In genomic region chr10:17726373-17726720, GRCm38 (mm10) we compare ENCODE assay signal across 8 mouse cellular contexts. TPM values are rescaled to one million over a fixed set of nuclear protein-coding genes. Genes with fewer than 3 reads are reported as not detected.
A peak's percentile ranks its signal among the peaks of the same experiment; 100 is the strongest.
DNase-seq lines count a peak whose midpoint lies in the region; ATAC-seq and TF ChIP-seq lines count a peak whose summit lies in the region.

No protein-coding gene starts in this region.

- no peak overlapping the region for H3K9ac ChIP-seq in heart, embryonic 11.5 days (ENCODE audit: low read depth, low read length)
- 0 out of 2 replicates have a peak overlapping the region, but pooled peaks have one; percentile 0 for H3K9ac ChIP-seq in neural tube, embryonic 14.5 days (replicated peaks; ENCODE audit: low read depth, low read length)

- TF ChIP-seq CTCF in brain, embryonic 14.5 days (IDR thresholded peaks at IDR 0.05; ENCODE audit: borderline replicate concordance, extremely low read depth, insufficient read depth, insufficient read length), result 0 out of 2 replicates have a peak, but pooled peaks have one; percentile 4

- H3K4me1 ChIP-seq in heart, embryonic 11.5 days (ENCODE audit: control insufficient read depth, insufficient read depth, low read length), result peaks cover 16% of the 10 kb centered on the region
- peaks cover 21% of the 10 kb centered on the region; the same call in 1 of the 2 replicates for H3K4me1 ChIP-seq in neural tube, embryonic 14.5 days (ENCODE audit: control insufficient read depth, insufficient read depth, low read length)

- intact Hi-C loops in heart, postnatal 14 days (cut with DNase I), result loop anchor here (10.0 kb wide), 3 partner anchors 362 to 942 kb away; no protein-coding TSS in a partner anchor

- H3K9me3 ChIP-seq in heart, embryonic 11.5 days (replicated peaks; ENCODE audit: control insufficient read depth, low read length), result no peaks in the 10 kb centered on the region
- H3K9me3 ChIP-seq in neural tube, embryonic 14.5 days (ENCODE audit: control insufficient read depth, low read length), result no peaks in the 10 kb centered on the region

- H3K27ac ChIP-seq in heart, embryonic 11.5 days (ENCODE audit: low read depth, low read length), result no peak overlapping the region
- H3K27ac ChIP-seq in neural tube, embryonic 14.5 days (ENCODE audit: low read depth, low read length), result no peak overlapping the region

- TF ChIP-seq POLR2A in brain, embryonic 14.5 days (IDR thresholded peaks at IDR 0.05; ENCODE audit: borderline replicate concordance, extremely low read depth, insufficient read depth, insufficient read length, poor library complexity, severe bottlenecking), result no peak

- H3K36me3 ChIP-seq in heart, embryonic 11.5 days (ENCODE audit: control insufficient read depth, insufficient read depth, low read length), result no peaks in the 10 kb centered on the region
- H3K36me3 ChIP-seq in neural tube, embryonic 14.5 days (ENCODE audit: control insufficient read depth, insufficient read depth, low read length), result no peaks in the 10 kb centered on the region

- no peak overlapping the region for H3K4me3 ChIP-seq in heart, embryonic 11.5 days (ENCODE audit: low read depth, low read length)
- H3K4me3 ChIP-seq in neural tube, embryonic 14.5 days (ENCODE audit: low read depth, low read length), result peak overlapping the region; percentile 94

- WGBS in heart, embryonic 11.5 days (ENCODE audit: insufficient replicate concordance), result 50% methylated on average over 2 of the region's 2 CpGs
- 57% methylated on average over 2 of the region's 2 CpGs for WGBS in neural tube, embryonic 14.5 days

- DNase-seq in heart, adult 18-20 months, result peak; percentile 7 to 47
- no peak for DNase-seq in heart, postnatal 14 days
- no peak for DNase-seq in brain, embryonic 14.5 days (ENCODE audit: low read depth)
- DNase-seq in kidney, postnatal 25 days, result peak; percentile 12 to 33

- ATAC-seq in heart, embryonic 11.5 days (replicated peaks; ENCODE audit: insufficient number of reproducible peaks, low FRiP score, low TSS enrichment), result no peak
- no peak for ATAC-seq in neural tube, embryonic 14.5 days (ENCODE audit: low read depth)
- no peak for ATAC-seq in megakaryocyte-erythroid progenitor cell, adult 5-6 weeks (replicated peaks; ENCODE audit: low FRiP score, low TSS enrichment, poor library complexity, severe bottlenecking)
- no peak for ATAC-seq in CD4-positive, CD25-positive, alpha-beta regulatory T cell, adult 4 months

- no peaks in the 10 kb centered on the region for H3K27me3 ChIP-seq in heart, embryonic 11.5 days (ENCODE audit: control insufficient read depth, insufficient read depth, low read length)
- H3K27me3 ChIP-seq in neural tube, embryonic 14.5 days (ENCODE audit: control insufficient read depth, insufficient read depth, low read length), result no peaks in the 10 kb centered on the region

- peak overlapping the region; percentile 73 for H3K4me2 ChIP-seq in heart, embryonic 11.5 days
- peak overlapping the region; percentile 62 for H3K4me2 ChIP-seq in neural tube, embryonic 14.5 days (ENCODE audit: low read depth, low read length)

RNA-seq across cellular contexts. Expression of gene Cited2, which starts 3.3 kb away (rescaled TPM):
- 10 to 100 TPM; 41.5 to 55.5 TPM for total RNA-seq in heart, adult 18-20 months (2021)
- total RNA-seq in heart, postnatal 14 days (2021), result 10 to 100 TPM; 34.2 to 39.6 TPM
- polyA plus RNA-seq in brain, embryonic 14.5 days (2012; rRNA removed), result 105 and 113 TPM in 2 replicates
- polyA plus RNA-seq in heart, embryonic 11.5 days (2014; fragmentation: Nextera tagmentation; extraction: Ambion mirVana), result 35.4 and 42.6 TPM in 2 replicates
- 75.1 and 89.7 TPM in 2 replicates for polyA plus RNA-seq in neural tube, embryonic 14.5 days (2014; fragmentation: Nextera tagmentation; extraction: Ambion mirVana)
- total RNA-seq in megakaryocyte-erythroid progenitor cell, adult 5-6 weeks (2014; fragmentation: Nextera tagmentation), result 10.1 and 13.7 TPM in 2 replicates
- 10.1 and 36.8 TPM in 2 replicates for total RNA-seq in megakaryocyte-erythroid progenitor cell, adult 5-6 weeks (2017)
- 1 to 10 TPM; 4.8 to 9.4 TPM for polyA plus RNA-seq in CD4-positive, CD25-positive, alpha-beta regulatory T cell, adult 4 months (2017; shearing (Covaris generic))

Comparison
In these comparisons a context has a peak if more than half of its experiments do, and no peak if none do; other contexts are left out.
1. DNase-seq: peak in heart, adult 18-20 months (2 of 2) and kidney, postnatal 25 days (2 of 2); none in heart, postnatal 14 days (0 of 2) and brain, embryonic 14.5 days (single experiment).